Mouse (Mus musculus) thymus, adult 2 months (tissue): Measurements from ENCODE around the gene Acsl3.

ENCODE experiments used
- CTCF ChIP-seq: fragments of 200-500 bp; IDR thresholded peaks from 2 replicates; pipeline ENCODE4 v1.5.1; 2012; ENCODE audit warnings: mild to moderate bottlenecking, control low read depth, low read length, moderate library complexity, borderline replicate concordance; ENCODE audit not compliant: control insufficient read depth, poor library complexity, insufficient read depth; ENCODE audit errors: extremely low read depth
- POLR2A ChIP-seq: fragments of 200-500 bp; IDR thresholded peaks from 2 replicates; pipeline ENCODE4 v1.6.1; 2012; ENCODE audit warnings: mild to moderate bottlenecking, low read length, control low read depth, moderate library complexity; ENCODE audit not compliant: control insufficient read depth, poor library complexity, insufficient read depth; ENCODE audit errors: extremely low read depth

DNA sequence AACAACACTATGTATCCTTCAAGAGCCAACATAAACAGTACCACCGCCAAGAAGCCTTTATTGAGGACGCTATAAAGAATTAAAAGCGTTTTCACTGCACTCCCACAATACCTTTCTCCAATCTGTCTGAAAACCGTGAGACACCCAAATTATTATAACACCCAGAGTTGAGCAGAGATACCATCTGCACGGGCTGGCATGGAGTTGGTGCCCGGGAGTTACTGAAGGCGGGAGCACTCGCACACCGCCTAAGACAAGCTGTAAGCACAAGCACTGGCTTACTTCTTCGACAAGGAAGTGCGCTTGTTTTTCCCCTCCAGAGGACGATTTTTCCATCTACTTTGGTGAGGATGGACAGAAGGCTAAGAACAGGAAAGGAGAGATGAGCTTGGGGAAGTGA, 84.6 kb downstream of the Acsl3 start:
- TF ChIP-seq POLR2A = no peak
- TF ChIP-seq CTCF = no peak
